Mouse (Mus musculus) lung, postnatal 0 days (tissue): ENCODE data around the gene R3hdml.

Experiments
- CTCF ChIP-seq: IDR thresholded peaks from 2 replicates; pipeline ENCODE4 v1.5.1; 2016; ENCODE audit warnings: antibody characterized with exemption, mild to moderate bottlenecking
- EP300 ChIP-seq: IDR thresholded peaks from 2 replicates; pipeline ENCODE4 v1.6.1; 2016; ENCODE audit warnings: antibody characterized with exemption, mild to moderate bottlenecking, control low read depth

GRCm38 (mm10) chr2:163467585-163467984 lies 24.5 kb upstream of the R3hdml start:
- TF ChIP-seq CTCF (no peak), EP300 (no peak)
